8 mouse cellular contexts compared by ENCODE assay signal in the genomic region with DNA sequence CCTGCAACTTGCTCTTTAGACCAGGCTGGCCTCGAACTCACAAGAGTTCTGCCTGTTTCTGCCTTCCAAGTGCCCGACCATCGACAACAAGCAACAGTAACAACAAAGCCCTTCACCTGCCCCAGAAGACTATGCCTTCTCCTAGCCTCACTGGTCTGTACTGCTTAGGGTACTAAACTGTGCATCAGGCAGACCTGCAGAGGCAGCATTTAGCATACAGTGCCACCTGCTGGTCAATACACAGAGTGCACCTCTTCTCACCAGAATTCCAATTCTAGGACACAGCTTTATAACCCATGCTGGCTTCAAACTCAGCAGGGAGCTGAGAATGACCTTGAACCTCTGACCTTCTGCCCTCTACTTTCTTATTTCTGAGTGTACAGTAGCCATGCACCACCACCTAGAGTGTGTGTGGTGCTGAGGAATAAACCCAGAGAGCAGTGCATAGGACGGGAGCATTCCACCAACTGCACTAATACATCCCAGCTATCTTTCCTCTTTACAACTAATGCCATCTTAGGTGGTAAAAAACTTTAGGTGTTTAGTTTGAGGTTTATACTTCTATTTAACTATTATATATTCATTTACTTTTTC. TPM values are rescaled to one million over a fixed set of nuclear protein-coding genes. Genes with fewer than 3 reads are reported as not detected.
DNase-seq lines count a peak whose midpoint lies in the region; ATAC-seq and TF ChIP-seq lines count a peak whose summit lies in the region.

No protein-coding gene starts in this region.

- H3K4me1 ChIP-seq in cortical plate, adult 2 months (ENCODE audit: control insufficient read depth, insufficient read depth, low read length), result no peaks in the 10 kb centered on the region
- H3K4me1 ChIP-seq in intestine, postnatal 0 days (replicated peaks; ENCODE audit: control insufficient read depth, insufficient read depth, low read length), result no peaks in the 10 kb centered on the region

- peak; percentile 72; the same call in 1 of the 2 replicates for ATAC-seq in intestine, postnatal 0 days

- intact Hi-C loops in left cerebral cortex, postnatal 25 days (cut with DNase I), result loop anchor here (1.0 to 5.0 kb wide), 2 partner anchors 159 to 211 kb away; a partner anchor contains a TSS

- no peak overlapping the region for H3K27ac ChIP-seq in cortical plate, adult 2 months (ENCODE audit: insufficient read depth, low read length)
- no peak overlapping the region for H3K27ac ChIP-seq in intestine, postnatal 0 days (ENCODE audit: low read depth, low read length)

- H3K36me3 ChIP-seq in intestine, postnatal 0 days (ENCODE audit: control insufficient read depth, insufficient read depth), result peaks cover 35% of the 10 kb centered on the region

- TF ChIP-seq POLR2A in cortical plate, adult 2 months (IDR thresholded peaks at IDR 0.05; ENCODE audit: extremely low read depth, insufficient read depth, low read length), result no peak

- no peaks in the 10 kb centered on the region for H3K9me3 ChIP-seq in intestine, postnatal 0 days (ENCODE audit: control insufficient read depth)

- DNase-seq in 3134 (ENCODE audit: extremely low read depth, insufficient read length, low spot score) (peak; percentile 30), ZHBTc4 (ENCODE audit: low read depth, low spot score) (peak; percentile 88)
- DNase-seq in gastrocnemius, postnatal 10 days, result peak; percentile 53
- DNase-seq in left cerebral cortex, postnatal 25 days (ENCODE audit: low spot score in 2 of 2), result peak; percentile 73 to 78
- peak; percentile 72 for DNase-seq in mesoderm, embryonic 11.5 days (ENCODE audit: low read depth, low spot score)
- peak; percentile 55 for DNase-seq in skeletal muscle tissue, adult 2 months (ENCODE audit: low read depth, low spot score)

- no peaks in the 10 kb centered on the region for H3K27me3 ChIP-seq in intestine, postnatal 0 days (replicated peaks; ENCODE audit: control insufficient read depth, insufficient read depth, low read length)

- peak; percentile 96 for TF ChIP-seq CTCF in cortical plate, adult 2 months (IDR thresholded peaks at IDR 0.05; ENCODE audit: extremely low read depth, insufficient read depth, low read length)
- TF ChIP-seq CTCF in intestine, postnatal 0 days (IDR thresholded peaks at IDR 0.05; ENCODE audit: low read depth), result peak; percentile 99

- no peak overlapping the region for H3K4me3 ChIP-seq in cortical plate, adult 2 months (ENCODE audit: insufficient read depth, low read length)
- no peak overlapping the region for H3K4me3 ChIP-seq in intestine, postnatal 0 days (ENCODE audit: low read depth, low read length)

- 69% methylated on average over 4 of the region's 4 CpGs for WGBS in intestine, postnatal 0 days

- H3K4me2 ChIP-seq in intestine, postnatal 0 days (replicated peaks; ENCODE audit: low read depth), result no peak overlapping the region

- H3K9ac ChIP-seq in intestine, postnatal 0 days (ENCODE audit: low read depth, low read length), result no peak overlapping the region

RNA-seq across cellular contexts. Expression of a gene that starts 16.3 kb away (rescaled TPM):
- 16.2 and 16.8 TPM in 2 replicates for polyA plus RNA-seq in cortical plate, adult 2 months (2012; rRNA removed)
- 10 to 100 TPM; 34.8 to 41.2 TPM for total RNA-seq in gastrocnemius, postnatal 10 days (2021)
- polyA plus RNA-seq in intestine, postnatal 0 days (2015; fragmentation: Nextera tagmentation; extraction: Ambion mirVana), result 11.8 and 13.8 TPM in 2 replicates
- total RNA-seq in left cerebral cortex, postnatal 25 days (2021), result 10 to 100 TPM; 32.6 to 33.5 TPM

RNA-seq across cellular contexts. Expression of a gene that starts 43.9 kb away (rescaled TPM):
- polyA plus RNA-seq in cortical plate, adult 2 months (2012; rRNA removed), result 56.6 and 59.7 TPM in 2 replicates
- 10 to 100 TPM in 1 of 2 experiments, 1 to 10 TPM in 1; 9.3 to 12.1 TPM for total RNA-seq in gastrocnemius, postnatal 10 days (2021)
- 11.3 and 12.3 TPM in 2 replicates for polyA plus RNA-seq in intestine, postnatal 0 days (2015; fragmentation: Nextera tagmentation; extraction: Ambion mirVana)
- 10 to 100 TPM; 41.1 to 44.8 TPM for total RNA-seq in left cerebral cortex, postnatal 25 days (2021)

RNA-seq across cellular contexts. Expression of a gene that starts 50.8 kb away (rescaled TPM):
- 0.61 and 0.79 TPM in 2 replicates for polyA plus RNA-seq in cortical plate, adult 2 months (2012; rRNA removed)
- under 1 TPM; 0.23 to 0.36 TPM for total RNA-seq in gastrocnemius, postnatal 10 days (2021)
- polyA plus RNA-seq in intestine, postnatal 0 days (2015; fragmentation: Nextera tagmentation; extraction: Ambion mirVana), result 0.23 and 0.33 TPM in 2 replicates
- under 1 TPM; 0.53 to 0.83 TPM for total RNA-seq in left cerebral cortex, postnatal 25 days (2021)

RNA-seq across cellular contexts. Expression of a gene that starts 52.4 kb away (rescaled TPM):
- polyA plus RNA-seq in cortical plate, adult 2 months (2012; rRNA removed), result 39.9 and 46.2 TPM in 2 replicates
- 10 to 100 TPM; 22.9 to 35.5 TPM for total RNA-seq in gastrocnemius, postnatal 10 days (2021)
- 28.4 and 29.3 TPM in 2 replicates for polyA plus RNA-seq in intestine, postnatal 0 days (2015; fragmentation: Nextera tagmentation; extraction: Ambion mirVana)
- total RNA-seq in left cerebral cortex, postnatal 25 days (2021), result 10 to 100 TPM; 18.7 to 23.5 TPM

RNA-seq across cellular contexts. Expression of a gene that starts 53.6 kb away (rescaled TPM):
- 61.2 and 61.3 TPM in 2 replicates for polyA plus RNA-seq in cortical plate, adult 2 months (2012; rRNA removed)
- total RNA-seq in gastrocnemius, postnatal 10 days (2021), result 10 to 100 TPM; 32.4 to 33.1 TPM
- 55.3 and 58.8 TPM in 2 replicates for polyA plus RNA-seq in intestine, postnatal 0 days (2015; fragmentation: Nextera tagmentation; extraction: Ambion mirVana)
- total RNA-seq in left cerebral cortex, postnatal 25 days (2021), result 10 to 100 TPM; 58.3 to 61.1 TPM

Comparison
In these comparisons a context has a peak if more than half of its experiments do, and no peak if none do; other contexts are left out.
1. DNase-seq: peak in every context shown above with its lines; median percentile 88 in ZHBTc4; 76 in left cerebral cortex, postnatal 25 days; 72 in mesoderm, embryonic 11.5 days; 55 in skeletal muscle tissue, adult 2 months; 53 in gastrocnemius, postnatal 10 days; 30 in 3134.